Mouse (Mus musculus): ENCODE measurements at regions not wholly inside any gene's neighbourhood (a gene's known extent, or its start where the extent isn't known, plus 50 kb on each side); places are given as distances from the start of the nearest gene placed in this dataset.

- Histone ChIP-seq H3K79me2 (ENCODE audit: control insufficient read depth, insufficient read depth) (no peaks in the 10 kb centered on the region), H3K36me3 (ENCODE audit: control insufficient read depth, insufficient read depth) (no peaks in the 10 kb centered on the region), H3K79me3 (ENCODE audit: low read depth) (no peaks in the 10 kb centered on the region), H3ac (ENCODE audit: control insufficient read depth, insufficient read length, low read depth) (no peak overlapping the region), H3K27me3 (ENCODE audit: control insufficient read depth, insufficient read depth, insufficient read length) (no peaks in the 10 kb centered on the region), H3K4me3 (ENCODE audit: insufficient read depth, poor library complexity, severe bottlenecking) (no peak overlapping the region)
- no peak for TF ChIP-seq CTCF (IDR thresholded peaks at IDR 0.05; ENCODE audit: control insufficient read depth, insufficient read depth, insufficient read length)
- no peak for TF ChIP-seq CEBPB (IDR thresholded peaks at IDR 0.05; ENCODE audit: low read depth)
- TF ChIP-seq FOSL1 (IDR thresholded peaks at IDR 0.05; ENCODE audit: insufficient read depth, low read length, poor library complexity, severe bottlenecking) = no peak
- TF ChIP-seq MYOD1 (IDR thresholded peaks at IDR 0.05; ENCODE audit: control insufficient read depth, insufficient read length, low read depth) = no peak
- no peak for TF ChIP-seq MAX (IDR thresholded peaks at IDR 0.05)
- TF ChIP-seq MYOG (IDR thresholded peaks at IDR 0.05; ENCODE audit: control insufficient read depth, extremely low read depth, insufficient read length) = no peak
- TF ChIP-seq USF1 (IDR thresholded peaks at IDR 0.05; ENCODE audit: low read depth) = no peak
These were observed 117.3 kb upstream of the 1600014C23Rik start for GRCm38 (mm10) chr17:45850976-45851375.

- H3ac ChIP-seq (ENCODE audit: control insufficient read depth, insufficient read length, low read depth) = no peak overlapping the region
- TF ChIP-seq CEBPB (IDR thresholded peaks at IDR 0.05; ENCODE audit: low read depth) (no peak), USF1 (IDR thresholded peaks at IDR 0.05; ENCODE audit: low read depth) (no peak), FOSL1 (IDR thresholded peaks at IDR 0.05; ENCODE audit: insufficient read depth, low read length, poor library complexity, severe bottlenecking) (no peak), MYOD1 (IDR thresholded peaks at IDR 0.05; ENCODE audit: control insufficient read depth, insufficient read length, low read depth) (no peak), CTCF (IDR thresholded peaks at IDR 0.05; ENCODE audit: control insufficient read depth, insufficient read depth, insufficient read length) (peak; percentile 40), MAX (IDR thresholded peaks at IDR 0.05) (no peak), MYOG (IDR thresholded peaks at IDR 0.05; ENCODE audit: control insufficient read depth, extremely low read depth, insufficient read length) (no peak)
- no peak overlapping the region for H3K4me3 ChIP-seq (ENCODE audit: insufficient read depth, poor library complexity, severe bottlenecking)
- H3K79me2 ChIP-seq (ENCODE audit: control insufficient read depth, insufficient read depth) = no peaks in the 10 kb centered on the region
- H3K27me3 ChIP-seq (ENCODE audit: control insufficient read depth, insufficient read depth, insufficient read length) = no peaks in the 10 kb centered on the region
- H3K79me3 ChIP-seq (ENCODE audit: low read depth) = no peaks in the 10 kb centered on the region
- no peaks in the 10 kb centered on the region for H3K36me3 ChIP-seq (ENCODE audit: control insufficient read depth, insufficient read depth)
These were observed 116.5 kb upstream of the 1600014C23Rik start for GRCm38 (mm10) chr17:45850174-45850573.

DNA sequence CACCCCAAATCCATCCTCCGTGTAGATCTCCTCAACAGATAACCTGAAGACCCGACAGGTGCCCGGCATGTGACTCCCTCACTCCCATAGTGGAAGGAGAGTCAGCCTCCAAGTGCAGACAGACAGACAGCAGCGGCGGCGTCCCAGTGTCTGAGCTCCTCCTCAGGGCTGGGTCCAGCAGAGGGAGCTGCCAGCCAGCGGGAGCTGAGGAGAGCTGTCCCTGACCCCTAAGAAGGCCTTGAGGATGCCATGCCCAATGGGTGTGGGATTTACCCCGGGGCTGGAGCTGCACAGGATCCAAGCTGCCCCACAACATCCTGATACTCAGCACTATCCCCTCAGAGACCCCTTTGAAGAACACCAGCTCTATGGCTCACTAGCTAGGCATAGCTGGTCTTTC is 115.0 kb upstream of the 1600014C23Rik start:
- Histone ChIP-seq H3K4me3 (ENCODE audit: insufficient read depth, poor library complexity, severe bottlenecking) (no peak overlapping the region), H3K27me3 (ENCODE audit: control insufficient read depth, insufficient read depth, insufficient read length) (no peaks in the 10 kb centered on the region), H3K79me3 (ENCODE audit: low read depth) (no peaks in the 10 kb centered on the region), H3K79me2 (ENCODE audit: control insufficient read depth, insufficient read depth) (no peaks in the 10 kb centered on the region), H3ac (ENCODE audit: control insufficient read depth, insufficient read length, low read depth) (no peak overlapping the region), H3K36me3 (ENCODE audit: control insufficient read depth, insufficient read depth) (no peaks in the 10 kb centered on the region)
- peak; percentile 87 for TF ChIP-seq CTCF (IDR thresholded peaks at IDR 0.05; ENCODE audit: control insufficient read depth, insufficient read depth, insufficient read length)
- no peak for TF ChIP-seq CEBPB (IDR thresholded peaks at IDR 0.05; ENCODE audit: low read depth)

- Histone ChIP-seq H3K79me2 (ENCODE audit: control insufficient read depth, insufficient read depth) (no peaks in the 10 kb centered on the region), H3ac (ENCODE audit: control insufficient read depth, insufficient read length, low read depth) (no peak overlapping the region), H3K36me3 (ENCODE audit: control insufficient read depth, insufficient read depth) (no peaks in the 10 kb centered on the region), H3K27me3 (ENCODE audit: control insufficient read depth, insufficient read depth, insufficient read length) (no peaks in the 10 kb centered on the region), H3K79me3 (ENCODE audit: low read depth) (no peaks in the 10 kb centered on the region), H3K4me3 (ENCODE audit: insufficient read depth, poor library complexity, severe bottlenecking) (no peak overlapping the region)
- TF ChIP-seq MYOG (IDR thresholded peaks at IDR 0.05; ENCODE audit: control insufficient read depth, extremely low read depth, insufficient read length) (no peak), MYOD1 (IDR thresholded peaks at IDR 0.05; ENCODE audit: control insufficient read depth, insufficient read length, low read depth) (no peak), USF1 (IDR thresholded peaks at IDR 0.05; ENCODE audit: low read depth) (no peak), MAX (IDR thresholded peaks at IDR 0.05) (no peak), FOSL1 (IDR thresholded peaks at IDR 0.05; ENCODE audit: insufficient read depth, low read length, poor library complexity, severe bottlenecking) (no peak), CEBPB (IDR thresholded peaks at IDR 0.05; ENCODE audit: low read depth) (no peak)
These were observed 114.2 kb upstream of the 1600014C23Rik start for GRCm38 (mm10) chr17:45847701-45848378.

DNA sequence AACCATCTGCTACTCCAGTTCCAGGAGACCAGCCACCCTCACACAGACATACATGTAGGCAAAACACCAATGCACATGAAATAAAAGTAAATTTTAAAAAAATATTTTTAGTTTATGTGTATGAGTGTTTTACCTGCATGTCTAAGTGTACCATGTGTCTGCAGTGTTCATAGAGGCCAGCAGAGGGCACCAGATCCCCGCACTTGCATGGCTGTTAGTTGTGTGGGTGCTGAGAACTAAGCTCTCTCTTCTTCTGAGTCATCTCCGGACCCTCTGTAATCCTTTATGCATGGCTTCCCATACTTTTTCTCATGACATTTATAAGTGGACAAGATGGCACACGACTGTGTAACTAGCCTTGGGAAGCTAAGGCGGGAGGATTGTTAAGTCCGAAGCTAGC is 112.2 kb upstream of the 1600014C23Rik start:
- Histone ChIP-seq H3K36me3 (ENCODE audit: control insufficient read depth, insufficient read depth) (no peaks in the 10 kb centered on the region), H3K79me3 (ENCODE audit: low read depth) (no peaks in the 10 kb centered on the region), H3K79me2 (ENCODE audit: control insufficient read depth, insufficient read depth) (no peaks in the 10 kb centered on the region), H3K27me3 (ENCODE audit: control insufficient read depth, insufficient read depth, insufficient read length) (no peaks in the 10 kb centered on the region), H3ac (ENCODE audit: control insufficient read depth, insufficient read length, low read depth) (no peak overlapping the region), H3K4me3 (ENCODE audit: insufficient read depth, poor library complexity, severe bottlenecking) (no peak overlapping the region)
- TF ChIP-seq MAX (IDR thresholded peaks at IDR 0.05) (no peak), CEBPB (IDR thresholded peaks at IDR 0.05; ENCODE audit: low read depth) (no peak), CTCF (IDR thresholded peaks at IDR 0.05; ENCODE audit: control insufficient read depth, insufficient read depth, insufficient read length) (no peak), USF1 (IDR thresholded peaks at IDR 0.05; ENCODE audit: low read depth) (no peak), FOSL1 (IDR thresholded peaks at IDR 0.05; ENCODE audit: insufficient read depth, low read length, poor library complexity, severe bottlenecking) (no peak), MYOG (IDR thresholded peaks at IDR 0.05; ENCODE audit: control insufficient read depth, extremely low read depth, insufficient read length) (no peak), MYOD1 (IDR thresholded peaks at IDR 0.05; ENCODE audit: control insufficient read depth, insufficient read length, low read depth) (no peak)

DNA sequence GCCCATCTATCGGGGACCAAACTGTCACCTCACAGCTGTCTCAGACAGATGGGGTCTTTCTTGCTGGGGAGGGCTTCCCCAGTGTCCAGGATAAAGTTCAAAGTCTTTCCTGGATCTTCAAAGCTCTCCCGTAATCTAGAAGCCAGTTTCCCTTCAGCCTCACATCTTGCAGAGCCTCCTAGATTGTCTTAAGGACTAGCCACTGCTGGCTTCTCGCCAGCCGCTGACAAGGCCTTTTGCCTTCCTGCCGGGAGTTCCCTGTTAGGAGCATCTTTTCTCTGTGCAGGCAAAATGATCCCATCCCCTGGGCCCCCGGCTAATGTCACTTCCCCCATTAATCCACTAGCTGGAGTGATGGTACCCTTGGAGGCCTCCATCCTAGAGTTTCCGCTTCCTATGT is 103.1 kb upstream of the 1600014C23Rik start:
- no peak overlapping the region for H3K4me3 ChIP-seq (ENCODE audit: insufficient read depth, poor library complexity, severe bottlenecking)
- H3ac ChIP-seq (ENCODE audit: control insufficient read depth, insufficient read length, low read depth) = no peak overlapping the region
- no peaks in the 10 kb centered on the region for H3K79me3 ChIP-seq (ENCODE audit: low read depth)
- no peaks in the 10 kb centered on the region for H3K27me3 ChIP-seq (ENCODE audit: control insufficient read depth, insufficient read depth, insufficient read length)
- TF ChIP-seq CTCF (IDR thresholded peaks at IDR 0.05; ENCODE audit: control insufficient read depth, insufficient read depth, insufficient read length) = no peak
- TF ChIP-seq MYOD1 (IDR thresholded peaks at IDR 0.05; ENCODE audit: control insufficient read depth, insufficient read length, low read depth) = no peak
- TF ChIP-seq CEBPB (IDR thresholded peaks at IDR 0.05; ENCODE audit: low read depth) = no peak
- TF ChIP-seq MAX (IDR thresholded peaks at IDR 0.05) = no peak
- no peak for TF ChIP-seq USF1 (IDR thresholded peaks at IDR 0.05; ENCODE audit: low read depth)
- no peak for TF ChIP-seq MYOG (IDR thresholded peaks at IDR 0.05; ENCODE audit: control insufficient read depth, extremely low read depth, insufficient read length)
- TF ChIP-seq FOSL1 (IDR thresholded peaks at IDR 0.05; ENCODE audit: insufficient read depth, low read length, poor library complexity, severe bottlenecking) = no peak
- H3K36me3 ChIP-seq (ENCODE audit: control insufficient read depth, insufficient read depth) = no peaks in the 10 kb centered on the region
- H3K79me2 ChIP-seq (ENCODE audit: control insufficient read depth, insufficient read depth) = no peaks in the 10 kb centered on the region
